Mouse (Mus musculus) brain, adult 2 months (tissue): ENCODE results near the gene 4930507D05Rik.
"Not testable (repeated sequence)": the region's sequence is repeated elsewhere in the genome, so short reads cannot be mapped to it uniquely, and the experiment has no call there.

Source experiments
- DNase-seq: peaks from one replicate; pipeline ENCODE4 v3.0.0; 2011; ENCODE audit warnings: low read depth, low spot score

Gene 4930507D05Rik

GRCm38 (mm10) chr10:62449364-62450279 is at the start of gene 4930507D05Rik, which contains the start of gene Supv3l1:
TSS of gene 4930507D05Rik (plus strand) at chr10:62449489.
TSS of gene Supv3l1 (minus strand) at chr10:62449738.
- DNase-seq, result peak; percentile 97

GRCm38 (mm10) chr10:62401641-62402111 is 47.6 kb upstream of the 4930507D05Rik start:
- DNase-seq, result peak; percentile 52

GRCm38 (mm10) chr10:62404901-62405300 is 44.4 kb upstream of the 4930507D05Rik start:
- DNase-seq, result peak; percentile 33

GRCm38 (mm10) chr10:62410943-62411342 is 38.3 kb upstream of the 4930507D05Rik start:
- DNase-seq, result peak; percentile 90

GRCm38 (mm10) chr10:62411431-62412410 is 37.6 kb upstream of the 4930507D05Rik start:
- peak; percentile 75 for DNase-seq

GRCm38 (mm10) chr10:62412906-62413605 is 36.2 kb upstream of the 4930507D05Rik start:
- no peak for DNase-seq

GRCm38 (mm10) chr10:62413606-62413982 is 35.7 kb upstream of the 4930507D05Rik start:
- DNase-seq, result peak; percentile 14

GRCm38 (mm10) chr10:62418831-62419356 is 30.4 kb upstream of the 4930507D05Rik start:
- DNase-seq, result peak; percentile 21

GRCm38 (mm10) chr10:62419422-62419821 is 29.9 kb upstream of the 4930507D05Rik start:
- no peak for DNase-seq

- DNase-seq, result no peak
Measured at GRCm38 (mm10) chr10:62420399-62420798, 28.9 kb upstream of the 4930507D05Rik start.

- no peak for DNase-seq
Measured at GRCm38 (mm10) chr10:62421127-62421526, 28.2 kb upstream of the 4930507D05Rik start.

GRCm38 (mm10) chr10:62422255-62422654 is 27.0 kb upstream of the 4930507D05Rik start, which contains the start of gene Hkdc1:
TSS of gene Hkdc1 (minus strand) at chr10:62422491.
- DNase-seq, result peak; percentile 13

- no peak for DNase-seq
Measured at GRCm38 (mm10) chr10:62425081-62425871, 24.0 kb upstream of the 4930507D05Rik start.

GRCm38 (mm10) chr10:62430427-62430826 is 18.9 kb upstream of the 4930507D05Rik start:
- DNase-seq, result no peak

- DNase-seq, result no peak
Measured at GRCm38 (mm10) chr10:62450280-62450640, 971 bp downstream of the 4930507D05Rik start.

- not testable (repeated sequence) for DNase-seq
Measured at GRCm38 (mm10) chr10:62452001-62452400, 2.7 kb downstream of the 4930507D05Rik start.

- no peak for DNase-seq
Measured at GRCm38 (mm10) chr10:62461321-62461720, 12.0 kb downstream of the 4930507D05Rik start.

GRCm38 (mm10) chr10:62469736-62470135 is 20.4 kb downstream of the 4930507D05Rik start:
- DNase-seq, result peak; percentile 12

GRCm38 (mm10) chr10:62471105-62471504 is 21.8 kb downstream of the 4930507D05Rik start:
- no peak for DNase-seq

- no peak for DNase-seq
Measured at GRCm38 (mm10) chr10:62474944-62475343, 25.7 kb downstream of the 4930507D05Rik start.
